Mouse (Mus musculus): ENCODE measurements around the gene Nrde2.

- no peak for TF ChIP-seq CTCF (IDR thresholded peaks at IDR 0.05; ENCODE audit: insufficient read depth, low read length)
- TF ChIP-seq POLR2A (IDR thresholded peaks at IDR 0.05; ENCODE audit: borderline replicate concordance, extremely low read depth, low read depth, low read length) = no peak
Measured at GRCm38 (mm10) chr12:100176469-100177056, 17.1 kb upstream of the Nrde2 start.

Data from lung, adult 2 months (tissue).